Mouse (Mus musculus): ENCODE results near the gene Irx3.

Gene Irx3

GRCm38 (mm10) chr8:91801241-91801811 is 541 bp downstream of the Irx3 start:
- DNase-seq (ENCODE audit: low read depth, low spot score), result peak; percentile 72

GRCm38 (mm10) chr8:91800523-91801240 is 1.2 kb downstream of the Irx3 start:
- DNase-seq (ENCODE audit: low read depth, low spot score), result no peak

- no peak for DNase-seq (ENCODE audit: low read depth, low spot score)
Observed at GRCm38 (mm10) chr8:91799681-91800522, 2.0 kb downstream of the Irx3 start.

GRCm38 (mm10) chr8:91799016-91799581 is 2.8 kb downstream of the Irx3 start:
- DNase-seq (ENCODE audit: low read depth, low spot score), result no peak

- DNase-seq (ENCODE audit: low read depth, low spot score), result peak; percentile 55
Observed at GRCm38 (mm10) chr8:91797626-91798271, 4.1 kb downstream of the Irx3 start.

- no peak for DNase-seq (ENCODE audit: low read depth, low spot score)
Observed at GRCm38 (mm10) chr8:91793846-91794245, 8.0 kb downstream of the Irx3 start.

- peak; percentile 91 for DNase-seq (ENCODE audit: low read depth, low spot score)
Observed at GRCm38 (mm10) chr8:91787194-91787895, 14.5 kb downstream of the Irx3 start.

GRCm38 (mm10) chr8:91782940-91783339 is 18.9 kb downstream of the Irx3 start:
- DNase-seq (ENCODE audit: low read depth, low spot score), result peak; percentile 17

- no peak for DNase-seq (ENCODE audit: low read depth, low spot score)
Observed at GRCm38 (mm10) chr8:91782201-91782600, 19.7 kb downstream of the Irx3 start.

GRCm38 (mm10) chr8:91780648-91781047 is 21.2 kb downstream of the Irx3 start:
- no peak for DNase-seq (ENCODE audit: low read depth, low spot score)

GRCm38 (mm10) chr8:91768857-91769256 is 33.0 kb downstream of the Irx3 start:
- DNase-seq (ENCODE audit: low read depth, low spot score), result no peak

- no peak for DNase-seq (ENCODE audit: low read depth, low spot score)
Observed at GRCm38 (mm10) chr8:91765411-91766034, 36.3 kb downstream of the Irx3 start.

GRCm38 (mm10) chr8:91755566-91755965 is 46.3 kb downstream of the Irx3 start:
- no peak for DNase-seq (ENCODE audit: low read depth, low spot score)

- no peak for DNase-seq (ENCODE audit: low read depth, low spot score)
Observed at GRCm38 (mm10) chr8:91755062-91755461, 46.8 kb downstream of the Irx3 start.

- DNase-seq (ENCODE audit: low read depth, low spot score), result no peak
Observed at GRCm38 (mm10) chr8:91750794-91751125, 51.1 kb downstream of the Irx3 start.

GRCm38 (mm10) chr8:91750096-91750793 is 51.6 kb downstream of the Irx3 start:
- DNase-seq (ENCODE audit: low read depth, low spot score), result no peak

- no peak for DNase-seq (ENCODE audit: low read depth, low spot score)
Observed at GRCm38 (mm10) chr8:91749412-91749811, 52.5 kb downstream of the Irx3 start.
